In the genomic region with DNA sequence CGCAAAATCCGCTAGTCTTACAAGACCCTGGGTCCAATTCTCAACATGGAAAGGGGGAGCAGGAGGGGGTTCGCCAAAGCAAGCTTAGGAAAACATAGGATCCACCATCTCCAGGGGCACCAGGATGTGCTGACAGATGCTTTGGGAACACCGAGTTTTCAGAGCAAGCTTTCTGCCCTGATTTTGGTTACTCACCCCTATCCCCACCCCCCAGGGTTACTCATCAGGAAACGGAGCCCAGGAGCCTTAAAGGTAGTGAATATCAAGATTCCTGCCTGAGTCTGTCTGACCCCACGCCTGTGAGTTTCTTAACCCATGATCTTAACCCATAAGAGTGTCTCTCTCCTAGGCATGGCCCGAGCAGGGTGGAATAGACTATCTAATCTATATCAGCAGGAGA, we compare ENCODE assay signal across 23 mouse cellular contexts. TPM values are rescaled to one million over a fixed set of nuclear protein-coding genes. Genes with fewer than 3 reads are reported as not detected.
A peak's percentile ranks its signal among the peaks of the same experiment; 100 is the strongest.
DNase-seq lines count a peak whose midpoint lies in the region; ATAC-seq and TF ChIP-seq lines count a peak whose summit lies in the region.
"Had no signal": no experiment of that assay in that cellular context is flagged by ENCODE, and none has a peak within 500 bp of the region (broad histone marks: within the 10 kb centered on the region; RNA-seq: fewer than 3 reads in every experiment).

No protein-coding gene starts in this region.

- H3K9me3 ChIP-seq in heart, embryonic 13.5 days: no peaks in the 10 kb centered on the region
- no peaks in the 10 kb centered on the region for H3K9me3 ChIP-seq in lung, embryonic 16.5 days (ENCODE audit: control insufficient read depth, low read length)
- H3K9me3 ChIP-seq in limb, embryonic 14.5 days (ENCODE audit: control insufficient read depth, low read length): no peaks in the 10 kb centered on the region
- H3K9me3 ChIP-seq in kidney, embryonic 14.5 days (ENCODE audit: control insufficient read depth, low read length): no peaks in the 10 kb centered on the region
- H3K9me3 ChIP-seq: hindbrain, embryonic 15.5 days; intestine, embryonic 15.5 days had no signal

- WGBS in heart, embryonic 13.5 days: 37% methylated on average over 7 of the region's 7 CpGs
- 36% methylated on average over 7 of the region's 7 CpGs for WGBS in lung, embryonic 16.5 days
- WGBS in lung, adult 2 months: 56% methylated on average over 7 of the region's 7 CpGs
- 55% methylated on average over 7 of the region's 7 CpGs for WGBS in limb, embryonic 14.5 days
- 51% methylated on average over 7 of the region's 7 CpGs for WGBS in kidney, embryonic 14.5 days

- H3K4me3 ChIP-seq in heart, embryonic 13.5 days: no peak overlapping the region
- H3K4me3 ChIP-seq in lung, embryonic 16.5 days (ENCODE audit: low read length): no peak overlapping the region
- H3K4me3 ChIP-seq in lung, adult 2 months (replicated peaks; ENCODE audit: extremely low read depth, low read depth, low read length): no peak overlapping the region
- H3K4me3 ChIP-seq in limb, embryonic 14.5 days (replicated peaks; ENCODE audit: low read length): no peak overlapping the region
- H3K4me3 ChIP-seq in kidney, embryonic 14.5 days (ENCODE audit: low read length): no peak overlapping the region
- H3K4me3 ChIP-seq: forebrain, embryonic 10.5 days; hindbrain, embryonic 15.5 days; intestine, embryonic 15.5 days; megakaryocyte, embryonic 14.5 days had no signal

- no peaks in the 10 kb centered on the region for H3K36me3 ChIP-seq in heart, embryonic 13.5 days
- H3K36me3 ChIP-seq in lung, embryonic 16.5 days (ENCODE audit: control insufficient read depth, insufficient read depth, low read length): no peaks in the 10 kb centered on the region
- H3K36me3 ChIP-seq in limb, embryonic 14.5 days (ENCODE audit: control insufficient read depth, insufficient read depth, low read length): no peaks in the 10 kb centered on the region
- H3K36me3 ChIP-seq in kidney, embryonic 14.5 days (ENCODE audit: control insufficient read depth, insufficient read depth, low read length): no peaks in the 10 kb centered on the region
- H3K36me3 ChIP-seq: forebrain, embryonic 10.5 days; G1E; hindbrain, embryonic 15.5 days; intestine, embryonic 15.5 days had no signal

- ATAC-seq in heart, embryonic 13.5 days (ENCODE audit: extremely low read depth, insufficient number of reproducible peaks, low FRiP score, low TSS enrichment): no peak
- no peak for ATAC-seq in lung, embryonic 16.5 days (ENCODE audit: low read depth)
- ATAC-seq in limb, embryonic 14.5 days (ENCODE audit: low FRiP score, low read depth): no peak
- no peak for ATAC-seq in kidney, embryonic 14.5 days (ENCODE audit: low FRiP score, low TSS enrichment)
- ATAC-seq: CD4-positive, CD25-positive, alpha-beta regulatory T cell, adult 4 months; intestine, embryonic 15.5 days; midbrain, embryonic 16.5 days had no signal

- intact Hi-C loops in heart, postnatal 36 days (cut with DNase I): loop anchor here (5.0 kb wide), 1 partner anchor 36 kb away; no protein-coding TSS in a partner anchor

- peaks cover 37% of the 10 kb centered on the region for H3K27me3 ChIP-seq in heart, embryonic 13.5 days (replicated peaks)
- peaks cover 15% of the 10 kb centered on the region for H3K27me3 ChIP-seq in lung, embryonic 16.5 days (ENCODE audit: control insufficient read depth, insufficient read depth, low read depth, low read length)
- peaks cover 20% of the 10 kb centered on the region for H3K27me3 ChIP-seq in limb, embryonic 14.5 days (ENCODE audit: control insufficient read depth, insufficient read depth, low read length)
- H3K27me3 ChIP-seq in kidney, embryonic 14.5 days (ENCODE audit: control insufficient read depth, insufficient read depth, low read length): peaks cover 17% of the 10 kb centered on the region

- TF ChIP-seq CTCF in lung, adult 2 months (IDR thresholded peaks at IDR 0.05; ENCODE audit: insufficient read depth, low read length): no peak

- TF ChIP-seq POLR2A in lung, adult 2 months (IDR thresholded peaks at IDR 0.05; ENCODE audit: borderline replicate concordance, extremely low read depth, low read depth, low read length): no peak
- TF ChIP-seq POLR2A in limb, embryonic 14.5 days (IDR thresholded peaks at IDR 0.05; ENCODE audit: borderline replicate concordance, extremely low read depth, insufficient read depth, insufficient read length): no peak

- no peak overlapping the region for H3K9ac ChIP-seq in heart, embryonic 13.5 days
- no peak overlapping the region for H3K9ac ChIP-seq in lung, embryonic 16.5 days (ENCODE audit: low read length)
- H3K9ac ChIP-seq in limb, embryonic 14.5 days (ENCODE audit: low read depth, low read length, severe bottlenecking): no peak overlapping the region
- no peak overlapping the region for H3K9ac ChIP-seq in kidney, embryonic 14.5 days (ENCODE audit: low read depth, low read length)
- H3K9ac ChIP-seq: hindbrain, embryonic 15.5 days; intestine, embryonic 15.5 days had no signal

- peaks cover 52% of the 10 kb centered on the region for H3K4me1 ChIP-seq in heart, embryonic 13.5 days
- peaks cover 50% of the 10 kb centered on the region for H3K4me1 ChIP-seq in lung, embryonic 16.5 days (replicated peaks; ENCODE audit: control insufficient read depth, insufficient read depth, low read length)
- peaks cover 32% of the 10 kb centered on the region for H3K4me1 ChIP-seq in lung, adult 2 months (ENCODE audit: control insufficient read depth, insufficient read depth, low read length)
- H3K4me1 ChIP-seq in limb, embryonic 14.5 days (ENCODE audit: control insufficient read depth, insufficient read depth, low read length): peaks cover 24% of the 10 kb centered on the region
- peaks cover 10% of the 10 kb centered on the region for H3K4me1 ChIP-seq in kidney, embryonic 14.5 days (ENCODE audit: control insufficient read depth, insufficient read depth, low read length)

- H3K4me2 ChIP-seq in heart, embryonic 13.5 days: peak overlapping the region; percentile 98; the same call in 1 of the 2 replicates
- peak overlapping the region; percentile 97; the same call in 1 of the 2 replicates for H3K4me2 ChIP-seq in lung, embryonic 16.5 days (ENCODE audit: low read depth, low read length)
- 0 out of 2 replicates have a peak overlapping the region, but pooled peaks have one; percentile 4 for H3K4me2 ChIP-seq in limb, embryonic 14.5 days (replicated peaks; ENCODE audit: low read depth, low read length, severe bottlenecking)
- H3K4me2 ChIP-seq in kidney, embryonic 14.5 days (replicated peaks; ENCODE audit: low read depth, low read length): no peak overlapping the region
- H3K4me2 ChIP-seq: hindbrain, embryonic 15.5 days; intestine, embryonic 15.5 days; liver, embryonic 11.5 days had no signal

- no peak overlapping the region for H3K27ac ChIP-seq in heart, embryonic 13.5 days (replicated peaks)
- H3K27ac ChIP-seq in lung, embryonic 16.5 days (ENCODE audit: low read length): no peak overlapping the region
- H3K27ac ChIP-seq in limb, embryonic 14.5 days (replicated peaks; ENCODE audit: low read depth, low read length): no peak overlapping the region
- H3K27ac ChIP-seq in kidney, embryonic 14.5 days (ENCODE audit: low read depth, low read length): no peak overlapping the region
- H3K27ac ChIP-seq: forebrain, embryonic 10.5 days; hindbrain, embryonic 15.5 days; intestine, embryonic 15.5 days had no signal

- no peak for DNase-seq in heart, postnatal 36 days
- no peak for DNase-seq in lung, adult 2 months
- peak; percentile 58 for DNase-seq in NIH3T3 (ENCODE audit: low read depth)
- DNase-seq in limb, embryonic 14.5 days (ENCODE audit: low spot score): no peak
- no peak for DNase-seq in left cerebral cortex, adult 11 months (ENCODE audit: low spot score)
- DNase-seq: adrenal gland, postnatal 25 days; gastrocnemius, postnatal 14 days; lung, adult 18-20 months; right cerebral cortex, postnatal 14 days; thymus, postnatal 4 days had no signal

RNA-seq across cellular contexts. Expression of gene Tead4, which starts 2.4 kb away (rescaled TPM):
- 2.9 and 3.4 TPM in 2 replicates for polyA plus RNA-seq in heart, embryonic 13.5 days (2015; fragmentation: Nextera tagmentation; extraction: Ambion mirVana)
- total RNA-seq in heart, postnatal 36 days (2021): 1 to 10 TPM; 3.6 to 3.7 TPM
- 5.5 and 5.9 TPM in 2 replicates for polyA plus RNA-seq in lung, embryonic 16.5 days (2015; fragmentation: Nextera tagmentation; extraction: Ambion mirVana)
- 13.6 and 16.6 TPM in 2 replicates for polyA plus RNA-seq in lung, adult 2 months (2012; rRNA removed)
- 4.6 and 5.3 TPM in 2 replicates for polyA plus RNA-seq in limb, embryonic 14.5 days (2012; rRNA removed)
- polyA plus RNA-seq in limb, embryonic 14.5 days (2014; fragmentation: Nextera tagmentation; extraction: Ambion mirVana): 3.7 and 5.8 TPM in 2 replicates
- 1.5 and 2.2 TPM in 2 replicates for polyA plus RNA-seq in kidney, embryonic 14.5 days (2014; fragmentation: Nextera tagmentation; extraction: Ambion mirVana)
- total RNA-seq: common myeloid progenitor, adult 5-6 weeks; neutrophil, adult 5-6 weeks had no signal
- polyA plus RNA-seq: CD4-positive, CD25-positive, alpha-beta regulatory T cell, adult 4 months; G1E had no signal

RNA-seq across cellular contexts. Expression of gene Tulp3, which starts 57.4 kb away (rescaled TPM):
- 9.1 and 10.1 TPM in 2 replicates for polyA plus RNA-seq in heart, embryonic 13.5 days (2015; fragmentation: Nextera tagmentation; extraction: Ambion mirVana)
- 1 to 10 TPM; 6.4 to 7.6 TPM for total RNA-seq in heart, postnatal 36 days (2021)
- polyA plus RNA-seq in lung, embryonic 16.5 days (2015; fragmentation: Nextera tagmentation; extraction: Ambion mirVana): 19.3 and 21.6 TPM in 2 replicates
- 15.7 and 21.5 TPM in 2 replicates for polyA plus RNA-seq in lung, adult 2 months (2012; rRNA removed)
- 49.0 and 56.1 TPM in 2 replicates for polyA plus RNA-seq in limb, embryonic 14.5 days (2012; rRNA removed)
- 20.3 and 24.8 TPM in 2 replicates for polyA plus RNA-seq in limb, embryonic 14.5 days (2014; fragmentation: Nextera tagmentation; extraction: Ambion mirVana)
- polyA plus RNA-seq in kidney, embryonic 14.5 days (2014; fragmentation: Nextera tagmentation; extraction: Ambion mirVana): 22.3 and 28.1 TPM in 2 replicates
